Mouse (Mus musculus) gastrocnemius, postnatal 36 days (tissue): ENCODE results near the gene Mylip. TPM values are rescaled to one million over a fixed set of nuclear protein-coding genes. Genes with fewer than 3 reads are reported as not detected.

Source experiments
- total RNA-seq, 2 experiments: library from RNA; stranded (reverse); gene quantifications; 2 replicates each; pipeline ENCODE4 v1.2.3; 2021

The Mylip gene
- total RNA-seq, 2 experiments from 2014 or later: 9.9 to 10.9 TPM

Other genes with a start within 250 kb of the Mylip start
- 100 to 1,000 TPM; 157 to 197 TPM for gene Gmpr, start 117.7 kb downstream of the Mylip start, total RNA-seq